Mouse (Mus musculus) spleen, adult 2 months (tissue): Measurements from ENCODE around the gene B3galt4. TPM values are rescaled to one million over a fixed set of nuclear protein-coding genes. Genes with fewer than 3 reads are reported as not detected.

Experiments
- DNase-seq, 2 experiments: peaks; one replicate each; pipeline versions ENCODE4 v3.0.0 to v3.0.0-alpha.2; 2012 to 2021; ENCODE audit warnings: low spot score in 2 of 2, low read depth in 1 of 2
- H3K27ac ChIP-seq: fragments of 200-500 bp; 2 replicates; pipeline ENCODE4 v1.5.1; 2012; ENCODE audit warnings: low read length, inconsistent platforms; ENCODE audit not compliant: insufficient read depth
- H3K27me3 ChIP-seq: fragments of 200-500 bp; 2 replicates; pipeline ENCODE4 v1.6.1; 2012; ENCODE audit warnings: mild to moderate bottlenecking, moderate library complexity, low read length, inconsistent platforms; ENCODE audit not compliant: control insufficient read depth, insufficient read depth
- H3K36me3 ChIP-seq: fragments of 200-500 bp; 2 replicates; pipeline ENCODE4 v1.6.1; 2012; ENCODE audit warnings: mild to moderate bottlenecking, low read length, inconsistent platforms; ENCODE audit not compliant: control insufficient read depth, insufficient read depth
- H3K4me1 ChIP-seq: fragments of 200-500 bp; 2 replicates; pipeline ENCODE4 v1.6.1; 2011; ENCODE audit warnings: inconsistent platforms; ENCODE audit not compliant: control insufficient read depth, insufficient read depth, insufficient read length
- H3K4me3 ChIP-seq: fragments of 200-500 bp; 2 replicates; pipeline ENCODE4 v1.5.1; 2011; ENCODE audit warnings: mild to moderate bottlenecking, inconsistent platforms; ENCODE audit not compliant: insufficient read depth, insufficient read length; ENCODE audit errors: extremely low read depth
- CTCF ChIP-seq: fragments of 200-500 bp; IDR thresholded peaks from 2 replicates; pipeline ENCODE4 v1.5.1; 2011; ENCODE audit warnings: mild to moderate bottlenecking, inconsistent platforms; ENCODE audit not compliant: insufficient read depth, insufficient read length, insufficient replicate concordance; ENCODE audit errors: extremely low read depth
- POLR2A ChIP-seq: fragments of 200-500 bp; IDR thresholded peaks from 2 replicates; pipeline ENCODE4 v1.6.1; 2011; ENCODE audit warnings: low read depth, low read length, inconsistent platforms
- WGBS: fragments of 180-500 bp; shearing (Covaris S2); methylation state at CpG from one replicate; pipeline ENCODE4 v1.1.7; 2018; 5-methylcytosine and 5-hydroxymethylcytosine counted together
- polyA plus RNA-seq: library from polyadenylated mRNA; depleted of rRNA; stranded (reverse); fragments of >200 nt; gene quantifications from 2 replicates; pipeline ENCODE4 v1.2.3, GENCODE M21; 2012

B3galt4 gene
- polyA plus RNA-seq, 1 experiment, result 18.9 TPM

- Histone ChIP-seq H3K27ac (no peak overlapping the region), H3K27me3 (no peaks in the 10 kb centered on the region), H3K4me3 (no peak overlapping the region), H3K36me3 (peaks cover 22% of the 10 kb centered on the region), H3K4me1 (no peaks in the 10 kb centered on the region)
- DNase-seq, result no peak
- no peak for TF ChIP-seq CTCF
- no peak for TF ChIP-seq POLR2A
- WGBS, result 93% methylated on average over 16 of the region's 16 CpGs
Measured at GRCm38 (mm10) chr17:33965846-33966550, 14.7 kb upstream of the B3galt4 start.

GRCm38 (mm10) chr17:33965082-33965845 is 14.0 kb upstream of the B3galt4 start:
- TF ChIP-seq POLR2A, result no peak
- no peak for TF ChIP-seq CTCF
- H3K27ac ChIP-seq, result no peak overlapping the region
- no peaks in the 10 kb centered on the region for H3K4me1 ChIP-seq
- H3K36me3 ChIP-seq, result peaks cover 26% of the 10 kb centered on the region
- 92% methylated on average over 17 of the region's 17 CpGs for WGBS
- H3K27me3 ChIP-seq, result no peaks in the 10 kb centered on the region
- DNase-seq, result no peak
- no peak overlapping the region for H3K4me3 ChIP-seq

GRCm38 (mm10) chr17:33962876-33963275 is 11.6 kb upstream of the B3galt4 start:
- no peak for DNase-seq
- H3K27me3 ChIP-seq, result no peaks in the 10 kb centered on the region
- no peak overlapping the region for H3K27ac ChIP-seq
- peaks cover 40% of the 10 kb centered on the region for H3K36me3 ChIP-seq
- TF ChIP-seq POLR2A, result no peak
- no peak for TF ChIP-seq CTCF
- no peaks in the 10 kb centered on the region for H3K4me1 ChIP-seq
- WGBS, result 97% methylated on average over 7 of the region's 7 CpGs
- H3K4me3 ChIP-seq, result no peak overlapping the region

GRCm38 (mm10) chr17:33959948-33960347 is 8.7 kb upstream of the B3galt4 start:
- H3K4me3 ChIP-seq, result no peak overlapping the region
- WGBS, result 96% methylated on average over 15 of the region's 15 CpGs
- no peak for DNase-seq
- no peaks in the 10 kb centered on the region for H3K27me3 ChIP-seq
- no peaks in the 10 kb centered on the region for H3K4me1 ChIP-seq
- H3K27ac ChIP-seq, result no peak overlapping the region
- TF ChIP-seq POLR2A, result no peak
- no peak for TF ChIP-seq CTCF
- peaks cover 33% of the 10 kb centered on the region for H3K36me3 ChIP-seq

GRCm38 (mm10) chr17:33959135-33959534 is 7.8 kb upstream of the B3galt4 start:
- Histone ChIP-seq H3K36me3 (peaks cover 33% of the 10 kb centered on the region), H3K4me3 (no peak overlapping the region), H3K27ac (no peak overlapping the region), H3K27me3 (no peaks in the 10 kb centered on the region), H3K4me1 (no peaks in the 10 kb centered on the region)
- DNase-seq, result no peak
- 96% methylated on average over 13 of the region's 13 CpGs for whole genome bisulfite sequencing
- TF ChIP-seq CTCF, result no peak
- no peak for TF ChIP-seq POLR2A

GRCm38 (mm10) chr17:33958451-33958850 is 7.2 kb upstream of the B3galt4 start:
- Histone ChIP-seq H3K27me3 (no peaks in the 10 kb centered on the region), H3K4me1 (no peaks in the 10 kb centered on the region), H3K27ac (no peak overlapping the region), H3K36me3 (peaks cover 33% of the 10 kb centered on the region), H3K4me3 (no peak overlapping the region)
- TF ChIP-seq CTCF, result no peak
- no peak for TF ChIP-seq POLR2A
- DNase-seq, result no peak
- WGBS, result 98% methylated on average over 11 of the region's 11 CpGs

GRCm38 (mm10) chr17:33957493-33957892 is 6.2 kb upstream of the B3galt4 start:
- no peak overlapping the region for H3K27ac ChIP-seq
- peaks cover 4% of the 10 kb centered on the region; the same call in 1 of the 2 replicates for H3K4me1 ChIP-seq
- no peak overlapping the region for H3K4me3 ChIP-seq
- peaks cover 37% of the 10 kb centered on the region for H3K36me3 ChIP-seq
- no peaks in the 10 kb centered on the region for H3K27me3 ChIP-seq
- DNase-seq, result no peak
- TF ChIP-seq CTCF (no peak), POLR2A (no peak)
- 54% methylated on average over 6 of the region's 6 CpGs for WGBS
